Mouse (Mus musculus) spleen, adult 2 months (tissue): Measurements from ENCODE around the gene Uxs1. TPM values are rescaled to one million over a fixed set of nuclear protein-coding genes. Genes with fewer than 3 reads are reported as not detected.

Experiments used
- DNase-seq, 2 experiments: peaks; one replicate each; pipeline versions ENCODE4 v3.0.0 to v3.0.0-alpha.2; 2012 to 2021; ENCODE audit warnings: low spot score in 2 of 2, low read depth in 1 of 2
- H3K27ac ChIP-seq: fragments of 200-500 bp; 2 replicates; pipeline ENCODE4 v1.5.1; 2012; ENCODE audit warnings: low read length, inconsistent platforms; ENCODE audit not compliant: insufficient read depth
- H3K27me3 ChIP-seq: fragments of 200-500 bp; 2 replicates; pipeline ENCODE4 v1.6.1; 2012; ENCODE audit warnings: mild to moderate bottlenecking, moderate library complexity, low read length, inconsistent platforms; ENCODE audit not compliant: control insufficient read depth, insufficient read depth
- H3K36me3 ChIP-seq: fragments of 200-500 bp; 2 replicates; pipeline ENCODE4 v1.6.1; 2012; ENCODE audit warnings: mild to moderate bottlenecking, low read length, inconsistent platforms; ENCODE audit not compliant: control insufficient read depth, insufficient read depth
- H3K4me1 ChIP-seq: fragments of 200-500 bp; 2 replicates; pipeline ENCODE4 v1.6.1; 2011; ENCODE audit warnings: inconsistent platforms; ENCODE audit not compliant: control insufficient read depth, insufficient read depth, insufficient read length
- H3K4me3 ChIP-seq: fragments of 200-500 bp; 2 replicates; pipeline ENCODE4 v1.5.1; 2011; ENCODE audit warnings: mild to moderate bottlenecking, inconsistent platforms; ENCODE audit not compliant: insufficient read depth, insufficient read length; ENCODE audit errors: extremely low read depth
- CTCF ChIP-seq: fragments of 200-500 bp; IDR thresholded peaks from 2 replicates; pipeline ENCODE4 v1.5.1; 2011; ENCODE audit warnings: mild to moderate bottlenecking, inconsistent platforms; ENCODE audit not compliant: insufficient read depth, insufficient read length, insufficient replicate concordance; ENCODE audit errors: extremely low read depth
- POLR2A ChIP-seq: fragments of 200-500 bp; IDR thresholded peaks from 2 replicates; pipeline ENCODE4 v1.6.1; 2011; ENCODE audit warnings: low read depth, low read length, inconsistent platforms
- WGBS: fragments of 180-500 bp; shearing (Covaris S2); methylation state at CpG from one replicate; pipeline ENCODE4 v1.1.7; 2018; 5-methylcytosine and 5-hydroxymethylcytosine counted together
- polyA plus RNA-seq: library from polyadenylated mRNA; depleted of rRNA; stranded (reverse); fragments of >200 nt; gene quantifications from 2 replicates; pipeline ENCODE4 v1.2.3, GENCODE M21; 2012

Uxs1 gene
- polyA plus RNA-seq, 1 experiment = 4.9 TPM

GRCm38 (mm10) chr1:43809351-43809750, 18.2 kb downstream of the Uxs1 start:
- Histone ChIP-seq H3K27ac (no peak overlapping the region), H3K4me3 (no peak overlapping the region), H3K27me3 (no peaks in the 10 kb centered on the region), H3K4me1 (peaks cover 12% of the 10 kb centered on the region; the same call in 1 of the 2 replicates), H3K36me3 (no peaks in the 10 kb centered on the region)
- 93% methylated on average over 2 of the region's 2 CpGs for WGBS
- DNase-seq = no peak
- no peak for TF ChIP-seq POLR2A
- TF ChIP-seq CTCF = no peak

- no peaks in the 10 kb centered on the region for H3K27me3 ChIP-seq
- no peak overlapping the region for H3K27ac ChIP-seq
- no peak for DNase-seq
- no peaks in the 10 kb centered on the region for H3K4me1 ChIP-seq
- H3K4me3 ChIP-seq = no peak overlapping the region
- peaks cover 2% of the 10 kb centered on the region; the same call in 1 of the 2 replicates for H3K36me3 ChIP-seq
- 77% methylated on average over 1 of the region's 1 CpGs for WGBS
- TF ChIP-seq POLR2A = no peak
- no peak for TF ChIP-seq CTCF
These were observed 23.6 kb downstream of the Uxs1 start for GRCm38 (mm10) chr1:43803906-43804474.

- H3K4me3 ChIP-seq = no peak overlapping the region
- H3K36me3 ChIP-seq = peaks cover 3% of the 10 kb centered on the region; the same call in 1 of the 2 replicates
- no peaks in the 10 kb centered on the region for H3K4me1 ChIP-seq
- H3K27me3 ChIP-seq = no peaks in the 10 kb centered on the region
- no peak overlapping the region for H3K27ac ChIP-seq
- DNase-seq = no peak
- TF ChIP-seq CTCF = no peak
- TF ChIP-seq POLR2A = no peak
- 88% methylated on average over 3 of the region's 3 CpGs for WGBS
These were observed 29.6 kb downstream of the Uxs1 start for GRCm38 (mm10) chr1:43798048-43798447.

GRCm38 (mm10) chr1:43789765-43790164, 37.8 kb downstream of the Uxs1 start:
- no peaks in the 10 kb centered on the region for H3K27me3 ChIP-seq
- 93% methylated on average over 2 of the region's 2 CpGs for WGBS
- 0 out of 2 replicates have a peak, but pooled peaks cover 2% of the 10 kb centered on the region for H3K36me3 ChIP-seq
- no peak for DNase-seq
- no peak overlapping the region for H3K4me3 ChIP-seq
- no peak overlapping the region for H3K27ac ChIP-seq
- no peaks in the 10 kb centered on the region for H3K4me1 ChIP-seq
- TF ChIP-seq CTCF (no peak), POLR2A (no peak)

GRCm38 (mm10) chr1:43786711-43787110, 40.9 kb downstream of the Uxs1 start:
- Histone ChIP-seq H3K36me3 (0 out of 2 replicates have a peak, but pooled peaks cover 2% of the 10 kb centered on the region), H3K27ac (no peak overlapping the region), H3K4me1 (no peaks in the 10 kb centered on the region), H3K4me3 (no peak overlapping the region), H3K27me3 (no peaks in the 10 kb centered on the region)
- no peak for DNase-seq
- TF ChIP-seq CTCF = no peak
- TF ChIP-seq POLR2A = no peak
- 92% methylated on average over 5 of the region's 5 CpGs for WGBS

GRCm38 (mm10) chr1:43785316-43785715, 42.3 kb downstream of the Uxs1 start:
- 93% methylated on average over 5 of the region's 5 CpGs for WGBS
- Histone ChIP-seq H3K4me3 (no peak overlapping the region), H3K27me3 (no peaks in the 10 kb centered on the region), H3K36me3 (0 out of 2 replicates have a peak, but pooled peaks cover 2% of the 10 kb centered on the region), H3K4me1 (no peaks in the 10 kb centered on the region), H3K27ac (no peak overlapping the region)
- TF ChIP-seq CTCF = no peak
- no peak for TF ChIP-seq POLR2A
- no peak for DNase-seq

- H3K36me3 ChIP-seq = peaks cover 4% of the 10 kb centered on the region; the same call in 1 of the 2 replicates
These were observed 44.4 kb downstream of the Uxs1 start for GRCm38 (mm10) chr1:43783186-43783585.

More at GRCm38 (mm10) chr1:43783186-43783585, 44.4 kb downstream of the Uxs1 start:
- H3K4me3 ChIP-seq = no peak overlapping the region
- H3K27ac ChIP-seq = no peak overlapping the region
- no peaks in the 10 kb centered on the region for H3K4me1 ChIP-seq
- TF ChIP-seq CTCF = no peak
- no peak for TF ChIP-seq POLR2A
- 95% methylated on average over 3 of the region's 3 CpGs for WGBS
- no peaks in the 10 kb centered on the region for H3K27me3 ChIP-seq
- no peak for DNase-seq
